Mouse (Mus musculus): ENCODE results near the gene Kcnc2. TPM values are rescaled to one million over a fixed set of nuclear protein-coding genes. Genes with fewer than 3 reads are reported as not detected.
A peak's percentile ranks its signal among the peaks of the same experiment; 100 is the strongest.

The Kcnc2 gene
- total RNA-seq, 2 experiments from 2014 or later: 90.6 to 91.3 TPM

DNA sequence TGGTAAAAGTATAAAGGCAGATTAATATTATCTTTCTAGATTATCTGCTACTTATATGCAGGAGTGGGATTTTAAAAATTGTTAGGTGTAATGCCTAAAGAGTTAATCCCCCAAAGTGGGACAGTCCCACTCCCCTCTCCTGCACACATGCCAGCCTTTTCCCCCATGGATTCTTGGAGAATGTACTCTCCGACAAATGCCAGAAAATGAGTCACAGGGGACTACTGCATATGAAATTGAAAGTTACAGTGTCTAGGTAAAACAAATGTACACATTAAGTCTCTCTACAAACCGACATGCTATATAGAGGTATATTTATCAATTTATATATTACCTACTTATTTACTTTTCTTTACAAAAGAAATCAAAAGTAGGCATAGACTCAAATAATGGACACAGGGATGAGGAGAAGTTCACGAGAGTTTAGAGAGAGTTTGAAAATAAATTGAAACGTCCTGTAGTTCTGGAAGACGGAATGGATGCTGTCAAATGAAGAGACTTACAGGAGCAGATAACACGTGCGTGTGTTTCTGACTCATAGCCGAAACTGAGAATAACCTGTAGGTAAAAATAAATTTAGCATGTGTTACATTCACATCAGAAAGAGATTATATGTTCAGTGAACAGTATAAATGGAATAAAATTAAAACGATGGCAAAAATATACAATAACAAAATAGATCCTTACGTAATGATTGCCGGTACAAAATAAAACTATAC, 213.6 kb downstream of the Kcnc2 start:
- no peak overlapping the region for H3K4me3 ChIP-seq
- no peak for TF ChIP-seq CTCF (IDR thresholded peaks at IDR 0.05)
- intact Hi-C loops (cut with DNase I): loop anchor here (5.0 to 10.0 kb wide), 3 partner anchors 132 to 280 kb away; no protein-coding TSS in a partner anchor
- DNase-seq (ENCODE audit: extremely low spot score in 1 of 2, low spot score in 2 of 2): no peak
- H3K27ac ChIP-seq: peak overlapping the region; percentile 53; the same call in 1 of the 2 replicates

DNA sequence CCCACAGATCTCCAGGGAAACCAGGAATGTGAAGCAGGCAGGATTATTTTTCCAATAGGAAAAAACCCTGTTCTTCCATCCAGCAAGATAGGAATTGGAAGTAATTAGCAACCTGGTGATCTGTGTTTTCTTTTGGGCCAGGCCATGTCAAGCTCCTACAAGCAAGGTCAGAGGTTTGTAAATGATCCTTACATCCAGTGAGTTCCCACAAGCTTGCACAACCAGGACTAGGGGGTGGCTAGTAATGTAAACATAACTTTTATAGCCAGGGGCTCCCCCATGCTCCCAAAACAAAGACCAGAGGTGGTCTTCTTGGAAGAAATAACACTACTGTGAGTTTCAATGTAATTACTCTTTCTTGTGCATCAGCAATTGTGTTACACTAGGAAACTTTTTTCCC, 214.9 kb downstream of the Kcnc2 start:
- intact Hi-C loops (cut with DNase I): loop anchor here (10.0 kb wide), 2 partner anchors 259 to 281 kb away; no protein-coding TSS in a partner anchor
- H3K27ac ChIP-seq: no peak overlapping the region
- H3K4me3 ChIP-seq: no peak overlapping the region
- no peak for DNase-seq (ENCODE audit: extremely low spot score in 1 of 2, low spot score in 2 of 2)
- TF ChIP-seq CTCF (IDR thresholded peaks at IDR 0.05): no peak

DNA sequence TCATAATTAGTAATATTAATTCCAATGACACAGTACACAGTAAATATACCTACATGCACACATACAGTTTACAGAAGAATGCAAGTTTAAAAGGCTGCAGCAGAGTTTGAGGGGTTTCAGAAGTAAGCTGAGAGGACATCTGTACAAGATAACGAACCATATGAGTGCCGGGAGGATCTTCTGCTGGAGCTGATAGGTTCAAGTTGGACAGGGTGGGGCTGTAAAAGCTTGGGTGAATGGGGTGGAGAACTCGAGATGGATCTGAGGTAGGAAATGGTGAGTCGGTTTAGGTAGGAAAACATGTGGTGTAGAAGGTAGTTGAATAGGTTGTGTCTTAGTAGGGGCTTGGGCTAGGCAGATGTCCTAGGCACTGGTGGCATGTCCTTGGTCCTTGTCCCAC, 217.8 kb downstream of the Kcnc2 start:
- H3K27ac ChIP-seq: no peak overlapping the region
- H3K4me3 ChIP-seq: no peak overlapping the region
- TF ChIP-seq CTCF (IDR thresholded peaks at IDR 0.05): no peak
- intact Hi-C loops (cut with DNase I): loop anchor here (10.0 kb wide), 2 partner anchors 256 to 284 kb away; no protein-coding TSS in a partner anchor
- DNase-seq (ENCODE audit: extremely low spot score in 1 of 2, low spot score in 2 of 2): no peak

Other genes with a start within 250 kb of the Kcnc2 start
- gene Glipr1l1, start 210.9 kb upstream of the Kcnc2 start, total RNA-seq (2021): not detected
- not detected for gene Glipr1l2, start 187.8 kb upstream of the Kcnc2 start, total RNA-seq (2021)
- not detected for gene Glipr1l3, start 110.8 kb upstream of the Kcnc2 start, total RNA-seq (2021)
- not detected for gene Caps2, start 107.5 kb upstream of the Kcnc2 start, total RNA-seq (2021)

All from left cerebral cortex, adult 2 months (tissue).